Mouse (Mus musculus) embryonic fibroblast, embryonic 13.5 days (primary cell): Measurements from ENCODE around the gene Akt1.

ENCODE experiments used
- CTCF ChIP-seq: IDR thresholded peaks from 2 replicates; pipeline ENCODE4 v1.5.1; 2011; ENCODE audit warnings: mild to moderate bottlenecking, control low read depth, low read length, moderate library complexity, borderline replicate concordance; ENCODE audit not compliant: insufficient read depth
- POLR2A ChIP-seq: IDR thresholded peaks from 2 replicates; pipeline ENCODE4 v1.6.1; 2011; ENCODE audit warnings: low read depth, mild to moderate bottlenecking, control low read depth, low read length, moderate library complexity

DNA sequence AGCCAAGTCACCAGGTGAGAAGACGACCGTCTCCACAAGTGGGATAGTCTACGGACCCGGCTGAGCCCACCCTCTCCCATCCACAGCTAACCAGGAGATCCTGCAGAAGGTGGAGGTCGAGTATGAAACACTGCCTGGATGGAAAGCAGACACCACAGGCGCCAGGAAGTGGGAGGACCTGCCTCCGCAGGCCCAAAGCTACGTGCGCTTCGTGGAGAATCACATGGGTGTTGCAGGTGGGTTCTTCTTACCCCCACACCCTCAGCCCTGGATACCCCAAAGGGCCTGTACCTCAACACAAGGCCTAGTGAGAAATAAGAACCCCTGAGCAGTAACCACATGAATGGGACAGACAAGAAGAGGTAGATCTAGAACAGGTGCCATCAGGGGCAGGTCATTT lies 35.2 kb downstream of the Akt1 start:
- no peak for TF ChIP-seq CTCF
- no peak for TF ChIP-seq POLR2A
